Mouse (Mus musculus) MEL (cell line): ENCODE data around the gene Tnrc6c.
A peak's percentile ranks its signal among the peaks of the same experiment; 100 is the strongest.

Source experiments
- CTCF ChIP-seq, 3 experiments: IDR thresholded peaks in 2 of 3; conservative IDR thresholded peaks in 1 of 3; 2 replicates each; pipeline ENCODE4 v1.5.1; 2011 to 2012; ENCODE audit warnings: low read length in 3 of 3, low read depth in 2 of 3, mild to moderate bottlenecking in 2 of 3, improper control_type of control experiment in 1 of 3, inconsistent platforms in 1 of 3, mixed read lengths in 1 of 3, moderate library complexity in 1 of 3; ENCODE audit not compliant: control insufficient read depth in 1 of 3, insufficient read depth in 1 of 3, poor library complexity in 1 of 3, severe bottlenecking in 1 of 3
- EP300 ChIP-seq, 2 experiments: IDR thresholded peaks; 2 replicates each; pipeline ENCODE4 v1.6.1; 2011; ENCODE audit warnings: improper control_type of control experiment in 2 of 2, low read length in 2 of 2, low read depth in 1 of 2, mild to moderate bottlenecking in 1 of 2
- MAFK ChIP-seq: IDR thresholded peaks from 2 replicates; pipeline ENCODE4 v1.6.1; 2011; ENCODE audit warnings: low read depth, mild to moderate bottlenecking, low read length, improper control_type of control experiment, borderline replicate concordance
- MYC ChIP-seq: IDR thresholded peaks from 2 replicates; pipeline ENCODE4 v1.6.1; 2011; ENCODE audit warnings: low read depth, mild to moderate bottlenecking, low read length, improper control_type of control experiment, moderate library complexity
- POLR2A ChIP-seq, 2 experiments: IDR thresholded peaks; 2 replicates each; pipeline ENCODE4 v1.6.1; 2011 to 2012; ENCODE audit warnings: low read length in 2 of 2, mild to moderate bottlenecking in 2 of 2, control low read depth in 1 of 2, improper control_type of control experiment in 1 of 2, low read depth in 1 of 2, moderate library complexity in 1 of 2; ENCODE audit not compliant: control insufficient read depth in 1 of 2, insufficient read depth in 1 of 2, poor library complexity in 1 of 2
- SIN3A ChIP-seq: IDR thresholded peaks from 2 replicates; pipeline ENCODE4 v1.6.1; 2012; ENCODE audit warnings: low read length, improper control_type of control experiment, inconsistent platforms

GRCm38 (mm10) chr11:117713375-117713774 lies 59.3 kb downstream of the Tnrc6c start:
- peak; percentile 36 to 46 (median 45); a peak in 5 of 6 replicates for TF ChIP-seq CTCF (IDR thresholded peaks at IDR 0.05 in 2 of 3, conservative IDR thresholded peaks at IDR 0.05 in 1 of 3; ENCODE audit: control insufficient read depth in 1 of 3, insufficient read depth in 1 of 3, low read depth in 2 of 3, low read length in 3 of 3, poor library complexity in 1 of 3, severe bottlenecking in 1 of 3)
- TF ChIP-seq POLR2A (IDR thresholded peaks at IDR 0.05; ENCODE audit: control insufficient read depth in 1 of 2, insufficient read depth in 1 of 2, low read depth in 1 of 2, low read length in 2 of 2, poor library complexity in 1 of 2): no peak
- no peak for TF ChIP-seq SIN3A
- no peak for TF ChIP-seq MAFK
- TF ChIP-seq MYC: no peak
- TF ChIP-seq EP300 (IDR thresholded peaks at IDR 0.05; ENCODE audit: low read depth in 1 of 2, low read length in 2 of 2): no peak
